Mouse (Mus musculus): ENCODE results near the gene Nacc2.

Gene Nacc2

GRCm38 (mm10) chr2:26055046-26055746 is 67.8 kb downstream of the Nacc2 start:
- DNase-seq (ENCODE audit: low spot score), result peak; percentile 69

GRCm38 (mm10) chr2:26052806-26053205 is 70.2 kb downstream of the Nacc2 start:
- no peak for DNase-seq (ENCODE audit: low spot score)

DNA sequence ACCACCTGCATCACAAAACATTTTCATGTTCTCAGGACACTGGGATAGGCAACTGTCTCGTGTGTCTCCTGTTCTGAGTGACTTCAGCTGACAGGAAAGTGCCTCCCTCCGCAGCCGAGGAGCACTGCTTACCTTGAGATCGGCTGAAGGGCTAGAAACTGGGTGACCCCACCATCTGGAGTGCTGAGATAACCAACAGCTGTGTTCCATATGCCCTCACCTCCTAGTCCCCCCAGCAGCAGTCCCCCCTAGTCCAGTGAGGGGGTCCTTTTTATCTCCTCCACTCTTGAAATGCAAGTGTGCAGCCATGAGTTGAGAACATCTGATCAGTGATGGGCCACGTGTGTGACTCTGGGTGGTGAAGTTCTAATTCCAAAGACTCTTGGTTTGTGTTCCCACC is 74.2 kb downstream of the Nacc2 start:
- DNase-seq (ENCODE audit: low spot score), result no peak

DNA sequence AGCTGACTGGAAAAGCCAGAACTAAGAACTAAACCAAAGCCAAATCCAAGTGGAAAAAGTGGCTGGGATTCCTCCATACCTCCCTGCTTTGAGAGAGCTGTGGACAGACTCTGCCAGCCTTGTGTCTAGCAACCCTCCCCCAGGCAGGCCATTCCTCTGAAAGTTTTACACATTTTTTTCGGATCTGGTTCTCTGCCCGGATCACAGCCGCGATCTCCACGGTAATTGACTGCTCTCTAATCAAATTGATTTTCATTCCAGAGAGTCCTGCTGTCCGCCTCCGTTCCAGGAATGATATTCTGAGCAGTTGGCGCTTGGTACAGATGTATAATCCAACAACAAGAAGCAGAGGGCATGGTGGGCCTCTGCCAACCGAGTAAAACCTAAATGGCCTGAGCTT is 78.8 kb downstream of the Nacc2 start:
- DNase-seq (ENCODE audit: low spot score), result no peak

DNA sequence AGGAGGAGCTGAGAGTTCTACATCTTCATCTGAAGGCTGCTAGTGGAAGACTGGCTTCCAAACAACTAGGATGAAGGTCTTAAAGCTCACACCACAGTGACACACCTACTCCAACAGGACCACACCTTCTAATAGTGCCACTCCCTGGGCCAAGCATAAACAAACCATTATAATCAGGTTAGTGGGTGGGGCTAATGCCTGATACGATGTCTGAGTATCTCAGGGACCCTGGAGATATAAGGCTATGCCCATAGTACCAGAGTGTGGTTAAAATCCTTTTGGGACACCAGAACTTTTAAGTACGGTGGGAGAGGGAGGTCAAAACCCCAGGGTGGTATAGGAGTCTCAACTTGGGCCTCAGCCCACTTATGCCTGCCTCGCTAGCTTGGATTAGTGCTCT is 80.4 kb downstream of the Nacc2 start:
- no peak for DNase-seq (ENCODE audit: low spot score)

DNA sequence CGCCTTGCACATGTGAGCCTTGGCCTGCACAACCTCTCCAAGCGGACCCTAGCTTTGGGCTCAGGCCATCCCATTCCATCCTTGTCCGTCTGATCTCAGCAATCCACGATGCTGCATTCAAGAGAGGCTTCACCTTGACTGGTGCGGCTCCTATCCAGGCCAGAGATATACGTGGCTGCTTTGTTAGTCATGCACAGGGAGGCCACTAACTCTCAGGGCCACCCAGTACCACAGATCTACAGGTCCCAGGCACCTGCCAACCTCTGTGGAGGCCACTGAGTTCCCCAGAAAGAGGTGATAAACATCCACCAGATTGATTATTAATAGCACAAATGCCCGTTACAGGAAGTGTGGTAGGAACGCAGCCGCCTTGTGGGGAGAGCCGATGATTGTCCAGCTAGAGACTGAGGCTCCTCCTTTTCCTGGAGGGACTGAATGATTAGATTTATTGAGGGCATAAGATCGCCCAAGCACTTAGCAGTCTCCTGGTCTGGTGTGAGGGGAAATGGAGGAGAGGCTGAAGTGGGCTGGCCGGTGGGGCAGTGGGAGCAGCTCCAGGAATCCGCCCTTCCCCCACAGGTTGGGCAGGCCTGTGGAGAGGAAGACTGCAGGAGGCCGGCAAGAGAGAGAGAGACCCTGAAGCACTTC is 81.7 kb downstream of the Nacc2 start:
- DNase-seq (ENCODE audit: low spot score), result no peak

- DNase-seq (ENCODE audit: low spot score), result no peak
Measured at GRCm38 (mm10) chr2:26039951-26040350, 83.1 kb downstream of the Nacc2 start.

DNA sequence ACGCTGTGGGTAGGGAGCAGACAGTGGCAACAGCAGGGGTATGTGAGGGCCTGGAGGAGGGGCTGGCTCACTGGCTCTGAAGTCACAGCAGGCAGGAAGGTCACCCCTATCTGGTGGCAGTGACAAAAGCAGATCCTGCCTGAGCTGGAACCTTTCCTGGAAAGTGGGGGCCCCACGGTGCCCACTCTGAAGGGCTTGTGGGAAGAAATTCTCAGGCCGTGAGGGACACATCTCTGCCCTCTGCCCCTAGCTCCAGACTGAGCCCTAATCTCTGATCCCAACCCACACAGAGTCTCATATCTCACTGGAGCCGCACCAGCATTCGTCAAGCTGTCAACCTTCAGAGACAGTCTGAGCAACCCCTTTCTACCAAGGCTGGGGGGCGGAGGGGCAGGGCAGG is 85.6 kb downstream of the Nacc2 start:
- DNase-seq (ENCODE audit: low spot score), result no peak

DNA sequence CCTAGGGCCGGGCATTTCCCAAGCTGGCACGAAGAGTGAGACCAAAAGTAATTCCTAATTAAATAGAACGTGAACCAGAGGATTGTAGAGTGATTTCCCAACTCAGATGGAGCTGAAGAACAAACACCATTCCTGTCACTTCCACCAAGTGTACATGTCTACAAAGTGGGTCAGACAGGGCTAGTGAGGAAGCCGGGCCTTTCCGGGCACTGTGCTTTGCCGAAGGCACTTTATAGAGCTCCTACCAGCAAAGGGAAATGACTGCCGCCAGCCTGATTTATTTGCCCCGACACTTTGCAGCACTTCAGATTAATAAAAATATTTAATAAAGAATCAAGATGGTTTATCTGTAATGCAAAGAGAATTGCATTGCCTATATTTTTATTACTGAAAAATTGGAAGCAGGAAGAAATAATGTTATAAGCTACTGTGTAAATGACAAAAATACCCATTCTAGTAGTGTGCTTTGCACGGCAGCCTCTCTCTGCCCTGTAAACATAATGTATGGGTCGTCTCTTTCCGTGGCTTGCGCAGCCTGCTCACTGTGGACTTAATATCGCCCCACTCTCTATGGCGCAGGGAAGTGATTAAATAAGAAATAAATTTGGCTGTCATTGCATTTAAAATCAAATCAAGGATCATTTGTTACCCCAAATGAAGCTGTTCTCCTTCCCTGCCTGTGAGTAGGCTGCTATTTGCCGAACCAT is 88.5 kb downstream of the Nacc2 start:
- no peak for DNase-seq (ENCODE audit: low spot score)

DNA sequence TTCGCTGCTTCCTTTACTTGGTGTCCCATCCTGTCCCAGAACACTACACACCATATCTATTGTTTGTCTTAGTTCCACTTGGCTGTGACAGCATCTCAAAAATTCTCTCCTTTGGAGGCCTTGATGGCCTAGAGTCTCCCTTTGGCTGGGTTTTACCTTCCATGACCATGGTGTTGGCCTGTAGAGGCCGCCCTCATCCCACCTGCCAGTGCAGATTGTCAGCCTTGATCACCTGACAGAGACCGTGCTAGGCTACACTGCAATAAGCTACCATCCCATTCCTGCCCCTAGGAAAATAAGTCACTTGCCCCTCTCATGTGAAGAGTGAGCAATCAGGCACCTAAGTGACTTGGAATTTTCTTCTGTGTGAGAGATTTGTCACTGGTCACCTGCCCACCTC is 92.7 kb downstream of the Nacc2 start:
- DNase-seq (ENCODE audit: low spot score), result no peak

- no peak for DNase-seq (ENCODE audit: low spot score)
Measured at GRCm38 (mm10) chr2:26024138-26025075, 98.6 kb downstream of the Nacc2 start.

DNA sequence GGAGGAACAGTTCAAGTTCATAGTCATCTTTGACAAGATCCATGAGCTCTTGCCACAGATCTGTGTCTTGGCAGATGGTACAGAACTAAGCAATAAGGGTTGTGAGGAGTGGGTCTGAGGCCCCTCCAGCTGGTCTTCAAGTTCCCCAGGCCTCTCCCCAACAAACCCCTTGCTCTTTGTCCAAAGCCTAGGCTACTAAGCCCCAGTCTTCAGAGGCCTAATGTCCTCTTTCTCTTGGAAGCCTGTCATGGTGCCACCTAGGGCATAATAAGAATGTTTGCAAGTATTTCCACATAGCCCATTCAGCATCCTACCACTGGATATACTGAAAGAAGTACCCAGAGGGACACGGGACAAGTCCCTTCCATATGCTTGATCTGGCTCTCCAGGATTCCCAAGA is 100.4 kb downstream of the Nacc2 start:
- DNase-seq (ENCODE audit: low spot score), result no peak

DNA sequence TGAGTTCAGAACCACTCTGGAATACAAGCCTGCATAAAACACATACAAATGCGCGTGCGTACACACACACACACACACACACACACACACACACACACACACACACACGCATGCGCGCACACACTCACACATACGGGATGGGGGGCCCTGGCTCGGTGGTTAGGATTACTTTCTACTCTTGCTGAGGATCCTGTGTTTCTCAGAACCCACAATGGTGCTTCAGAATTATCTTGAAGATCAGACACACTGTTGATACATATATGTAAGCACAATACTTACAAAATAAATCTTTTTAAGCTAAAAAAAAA is 100.8 kb downstream of the Nacc2 start:
- DNase-seq (ENCODE audit: low spot score), result no peak

GRCm38 (mm10) chr2:26021561-26022257 is 101.3 kb downstream of the Nacc2 start, which contains the start of gene Ubac1:
TSS of gene Ubac1 (minus strand) at chr2:26021747.
- peak; percentile 93 for DNase-seq (ENCODE audit: low spot score)

GRCm38 (mm10) chr2:26020714-26021560 is 102.1 kb downstream of the Nacc2 start:
- peak; percentile 2 for DNase-seq (ENCODE audit: low spot score)

DNA sequence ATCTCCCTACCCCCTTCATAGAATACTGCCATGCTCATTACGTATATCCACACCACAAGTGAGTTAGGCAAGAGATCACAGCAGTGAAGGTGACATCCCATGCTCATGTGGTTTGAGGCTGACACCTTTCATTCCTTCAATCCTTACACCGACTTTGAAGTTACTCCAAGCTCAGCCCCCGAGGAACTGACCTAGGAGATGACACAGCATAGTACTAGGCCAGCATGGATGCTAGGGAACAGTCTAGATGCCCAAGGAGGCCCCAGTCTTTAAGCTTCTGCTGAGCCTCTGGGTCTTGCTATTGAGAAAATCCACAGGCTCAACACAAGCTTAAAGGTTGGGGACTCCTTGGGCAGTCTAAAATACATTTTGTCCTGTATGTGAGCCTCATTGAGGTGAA is 103.1 kb downstream of the Nacc2 start:
- DNase-seq (ENCODE audit: low spot score), result no peak

GRCm38 (mm10) chr2:26017326-26017725 is 105.7 kb downstream of the Nacc2 start:
- DNase-seq (ENCODE audit: low spot score), result no peak

- DNase-seq (ENCODE audit: low spot score), result no peak
Measured at GRCm38 (mm10) chr2:26013674-26014073, 109.3 kb downstream of the Nacc2 start.

DNA sequence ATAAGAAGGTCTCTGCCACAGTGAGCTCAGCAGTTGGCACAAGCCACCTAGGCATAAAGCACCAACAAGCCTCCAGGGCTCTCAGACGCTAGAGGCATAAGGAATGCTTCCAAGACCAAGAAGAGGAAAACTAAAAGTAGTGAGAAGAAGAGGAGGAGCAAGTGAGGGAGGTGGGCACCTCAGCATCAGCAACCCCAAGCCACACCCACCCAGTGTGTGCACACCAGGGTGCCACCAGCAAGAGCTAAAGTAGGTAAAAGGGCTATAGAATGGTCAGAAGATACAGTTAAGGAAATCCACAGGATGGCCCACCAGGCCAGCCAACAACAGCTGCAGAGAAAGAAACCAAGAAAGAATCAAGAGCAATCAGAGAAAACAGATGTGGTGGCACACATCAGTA is 111.6 kb downstream of the Nacc2 start:
- DNase-seq (ENCODE audit: low spot score), result no peak

Measured in lung, postnatal 25 days (tissue).